Mouse (Mus musculus) heart, adult 8-10 months (tissue): ENCODE results near the gene Gm17651. TPM values are rescaled to one million over a fixed set of nuclear protein-coding genes. Genes with fewer than 3 reads are reported as not detected.

Source experiments
- DNase-seq: peaks from one replicate; pipeline ENCODE4 v3.0.0; 2022; ENCODE audit warnings: low spot score
- total RNA-seq, 4 experiments: library from RNA; stranded (reverse); gene quantifications; 2 replicates each; pipeline ENCODE4 v1.2.4; 2022

The Gm17651 gene
- total RNA-seq, 4 experiments from 2014 or later: not detected

DNA sequence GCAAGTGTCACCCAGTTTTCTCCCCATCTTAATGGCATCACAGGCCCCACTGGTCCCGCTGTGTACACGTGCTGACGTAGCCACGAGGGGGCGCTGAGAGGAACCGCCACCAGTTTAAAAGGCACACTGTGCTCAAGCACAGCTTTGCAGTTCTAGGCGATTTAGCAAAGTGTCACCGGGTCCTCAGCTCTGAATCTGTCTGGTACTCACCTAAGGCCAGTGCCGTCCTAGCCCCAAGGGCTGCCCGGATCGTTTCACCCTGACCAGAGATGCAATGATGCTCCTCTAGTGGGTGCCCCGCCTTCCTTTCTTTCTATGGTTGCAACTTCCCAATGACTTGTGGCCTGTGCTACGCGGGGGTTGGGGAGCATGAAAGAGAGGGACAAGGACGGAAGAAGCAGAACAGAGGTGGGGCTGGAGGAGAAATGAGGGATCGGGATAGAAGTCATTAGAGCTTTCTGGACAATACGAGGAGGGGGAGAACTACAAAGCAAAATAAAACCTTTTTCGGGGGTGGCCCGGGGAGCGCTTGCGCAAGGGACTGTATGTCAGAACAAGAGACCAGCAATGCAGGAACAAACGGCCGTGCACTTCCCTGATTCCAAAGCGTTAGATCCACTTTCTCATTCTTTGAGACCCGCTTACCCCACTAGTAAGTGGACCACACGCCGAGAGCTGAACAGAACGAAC, 6.3 kb upstream of the Gm17651 start:
- DNase-seq: peak; percentile 79

DNA sequence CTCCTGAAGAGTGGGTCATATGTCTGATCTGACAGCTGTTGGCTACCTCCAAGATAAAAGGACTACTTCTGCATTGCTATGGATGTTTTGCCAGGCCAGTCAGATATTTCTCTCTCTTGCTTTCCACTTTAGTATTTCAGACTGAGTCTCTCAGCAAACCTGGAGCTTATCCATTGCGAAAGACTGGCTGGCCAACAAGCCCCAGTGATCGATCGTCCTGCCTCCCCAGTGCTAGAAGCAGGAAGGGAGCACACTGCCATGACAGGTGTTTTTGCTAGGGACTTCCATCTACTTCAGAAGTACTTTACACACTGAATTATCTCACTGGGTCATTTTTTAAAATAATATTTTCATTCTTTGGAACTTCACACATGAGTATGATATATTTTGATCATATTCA, 3.9 kb upstream of the Gm17651 start:
- DNase-seq: no peak

DNA sequence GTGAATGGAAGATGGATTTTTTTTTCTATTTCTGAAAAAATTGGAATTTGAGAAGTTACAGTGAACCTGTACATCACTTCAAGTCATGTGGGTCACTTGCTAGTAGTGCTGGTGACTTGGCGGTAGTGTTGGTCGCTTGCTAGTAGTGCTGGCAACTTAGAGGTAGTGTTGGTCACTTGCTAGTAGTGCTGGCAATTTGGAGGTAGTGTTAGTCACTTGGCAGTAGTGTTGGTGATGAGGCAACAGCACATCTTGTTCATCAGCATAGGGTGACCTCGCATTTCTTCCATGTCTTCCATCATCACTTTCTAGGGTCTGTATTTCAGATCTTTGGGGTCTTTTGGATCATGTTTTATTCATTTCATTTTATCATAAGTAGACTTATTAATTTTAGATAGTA, 1.6 kb upstream of the Gm17651 start:
- DNase-seq: no peak

GRCm38 (mm10) chr3:97667093-97667675, 7.3 kb downstream of the Gm17651 start:
- DNase-seq: no peak

DNA sequence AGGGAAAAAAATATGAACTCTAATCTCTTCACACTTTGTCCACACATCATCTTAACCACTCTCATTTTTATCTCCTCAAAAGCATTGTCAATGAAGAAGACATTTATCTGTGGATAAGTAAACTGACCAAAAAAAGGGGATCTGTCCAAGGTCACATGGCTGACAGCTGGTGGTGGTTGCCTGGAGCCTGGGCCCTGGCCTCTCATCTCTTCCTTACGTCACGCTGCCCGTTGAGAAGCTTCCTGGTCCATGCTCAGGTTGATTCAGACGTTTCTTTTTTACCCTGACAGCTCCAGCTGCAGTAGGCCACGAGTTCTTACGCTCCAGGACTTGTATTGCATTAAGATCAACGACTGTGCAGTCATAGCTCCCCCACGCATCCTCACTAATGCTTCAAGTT, 8.3 kb downstream of the Gm17651 start:
- no peak for DNase-seq

GRCm38 (mm10) chr3:97665525-97665924, 9.0 kb downstream of the Gm17651 start:
- DNase-seq: no peak

- DNase-seq: no peak
Observed at GRCm38 (mm10) chr3:97661206-97661605, 13.3 kb downstream of the Gm17651 start.

DNA sequence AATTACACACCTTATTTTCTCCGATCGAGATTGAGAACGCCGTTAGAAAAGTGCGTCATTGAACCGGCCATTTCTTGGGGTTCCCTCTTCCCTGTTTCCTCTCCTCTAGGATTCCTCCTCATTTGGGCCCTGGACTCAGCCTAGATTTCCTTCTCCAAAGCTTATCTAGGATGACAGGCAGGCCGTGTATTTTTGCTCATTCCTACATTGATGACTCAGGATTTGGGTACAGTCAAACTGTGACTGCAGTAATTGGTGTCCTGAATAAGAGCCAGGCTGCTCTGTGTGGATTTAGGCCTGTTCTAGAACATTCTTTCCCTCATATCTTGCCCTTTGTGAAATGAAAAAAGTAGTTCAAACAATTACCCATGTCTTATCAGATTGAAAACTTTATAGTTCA, 14.7 kb downstream of the Gm17651 start:
- DNase-seq: no peak

DNA sequence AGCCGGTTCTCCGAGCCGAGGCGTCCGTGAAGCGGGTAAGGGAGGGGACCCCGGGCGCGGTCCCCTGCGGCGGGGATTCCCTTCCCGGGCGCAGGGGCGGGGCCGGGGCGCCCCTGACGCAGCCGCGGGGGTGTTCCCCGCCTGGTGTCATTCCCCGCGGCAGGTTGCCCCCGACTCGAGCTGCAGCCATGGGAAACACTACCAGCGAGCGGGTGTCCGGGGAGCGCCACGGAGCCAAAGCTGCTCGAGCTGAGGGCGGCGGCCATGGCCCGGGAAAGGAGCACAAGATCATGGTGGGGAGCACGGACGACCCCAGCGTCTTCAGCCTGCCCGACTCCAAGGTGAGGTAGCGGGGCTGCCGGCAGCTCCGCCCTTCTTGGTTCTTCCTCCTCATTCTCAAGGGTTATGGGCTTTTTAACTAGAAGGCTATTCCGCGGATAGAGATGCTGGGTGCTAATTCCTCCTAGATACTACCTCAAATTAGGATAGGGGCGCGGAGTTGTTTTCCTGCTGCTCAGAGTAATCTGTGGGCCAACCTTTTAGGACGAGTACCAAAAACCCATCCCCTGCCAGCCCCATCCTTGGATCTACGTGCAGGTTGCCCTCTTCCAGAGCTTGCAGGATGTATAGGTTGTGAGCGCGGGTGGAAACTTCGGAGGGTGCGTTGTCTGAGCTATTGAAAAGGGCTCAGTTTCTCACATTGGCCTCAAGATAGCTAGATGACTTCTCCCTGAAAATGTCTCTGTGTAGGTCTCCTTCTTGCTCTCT, 15.9 kb downstream of the Gm17651 start:
- no peak for DNase-seq

GRCm38 (mm10) chr3:97657655-97658411, 16.7 kb downstream of the Gm17651 start, which contains the start of gene Prkab2:
Prkab2 (plus strand) TSS chr3:97658193.
- DNase-seq: peak; percentile 98

DNA sequence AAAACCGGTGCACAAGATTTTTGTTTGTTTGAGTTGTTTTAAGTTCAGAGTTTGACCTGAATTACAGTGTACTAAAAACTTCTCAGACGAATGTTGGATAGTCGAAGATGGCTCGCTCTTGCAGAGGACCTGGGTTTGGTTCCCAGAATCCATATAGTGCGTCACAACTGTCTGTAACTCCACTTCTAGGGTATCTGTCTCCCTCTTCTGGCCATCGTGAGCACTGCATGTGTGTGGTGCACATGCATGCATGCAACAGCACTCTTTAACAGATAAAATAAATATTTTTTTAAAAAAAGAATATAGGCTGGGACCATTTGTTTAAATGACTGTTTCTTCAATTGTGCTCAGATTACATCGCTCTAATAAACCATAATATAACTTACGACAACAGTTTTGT, 19.6 kb downstream of the Gm17651 start:
- no peak for DNase-seq

DNA sequence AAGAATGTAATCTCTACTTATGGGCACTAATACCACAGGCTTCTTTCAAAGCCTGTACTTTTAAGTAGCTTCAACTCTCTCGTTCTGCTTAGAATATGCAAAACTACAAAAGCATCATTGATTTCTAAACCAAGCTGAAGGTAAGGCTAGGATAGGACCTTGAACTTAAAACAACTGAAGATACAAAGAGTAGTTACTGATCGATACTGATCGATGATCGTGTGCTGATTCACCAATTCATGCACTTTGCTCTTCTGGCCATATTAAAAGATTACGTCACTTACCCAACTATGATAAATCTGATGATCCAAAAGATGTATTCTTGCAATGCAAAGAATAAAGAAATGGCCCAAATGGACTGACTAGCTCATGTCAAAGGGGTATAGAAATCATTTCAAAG, 20.7 kb downstream of the Gm17651 start:
- no peak for DNase-seq

DNA sequence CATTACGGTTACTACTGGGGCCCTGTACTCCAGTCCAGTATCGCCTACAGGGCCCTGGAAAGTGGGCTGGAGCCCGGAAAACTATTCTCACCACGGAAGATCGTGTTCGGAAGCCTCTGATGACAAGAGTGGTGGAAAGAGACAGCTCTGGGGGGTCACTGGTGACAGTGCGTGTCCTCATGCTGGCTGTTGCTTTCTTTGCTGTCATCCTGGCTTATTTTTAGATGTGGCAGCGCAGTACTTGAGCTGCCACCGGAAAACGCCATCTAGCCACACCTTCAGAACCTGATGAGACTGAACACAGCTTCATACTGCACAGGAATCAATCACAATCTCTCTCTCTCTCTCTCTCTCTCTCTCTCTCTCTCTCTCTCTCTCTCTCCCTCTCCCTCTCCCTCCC, 22.9 kb downstream of the Gm17651 start:
- no peak for DNase-seq

- no peak for DNase-seq
Observed at GRCm38 (mm10) chr3:97649469-97649868, 25.0 kb downstream of the Gm17651 start.

DNA sequence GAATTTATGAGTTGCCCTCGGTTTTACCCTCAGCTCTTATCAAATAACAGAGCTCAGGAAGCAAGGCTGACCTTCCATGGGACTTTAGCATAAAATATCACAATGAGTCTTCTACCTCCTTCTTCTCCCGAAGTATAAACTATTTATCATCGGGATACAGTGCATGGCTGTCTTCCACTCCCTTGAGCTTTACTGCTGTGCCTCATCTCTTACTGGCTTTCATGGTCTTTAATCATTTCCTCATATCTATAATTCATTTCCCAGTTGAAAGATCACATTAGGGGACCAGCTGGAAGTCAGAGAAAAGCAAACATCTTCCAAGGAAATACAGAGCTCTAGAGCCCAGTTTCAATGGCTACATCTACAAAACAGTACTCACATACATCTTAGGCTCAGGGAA, 25.5 kb downstream of the Gm17651 start:
- no peak for DNase-seq

GRCm38 (mm10) chr3:97648518-97648917, 26.0 kb downstream of the Gm17651 start:
- peak; percentile 58 for DNase-seq

DNA sequence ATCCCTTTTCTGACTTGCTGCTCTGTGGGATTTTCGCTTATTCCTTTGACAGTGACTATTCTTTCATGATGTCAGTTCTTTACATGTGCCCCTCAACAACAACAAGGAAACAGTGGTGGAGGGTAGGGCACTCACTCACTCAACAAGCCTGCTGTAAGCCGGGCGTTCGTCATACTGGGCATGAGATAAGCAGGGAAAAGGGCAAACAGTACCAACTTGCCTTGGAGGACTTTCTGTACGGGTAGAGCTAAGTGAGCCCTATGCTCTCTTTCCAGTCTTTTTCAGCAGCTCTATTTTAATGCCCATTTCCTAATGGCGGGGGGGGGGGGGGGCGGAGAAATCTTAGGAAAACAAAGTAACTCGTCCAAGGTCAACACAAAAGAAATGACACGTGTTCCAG, 32.5 kb downstream of the Gm17651 start:
- DNase-seq: no peak

DNA sequence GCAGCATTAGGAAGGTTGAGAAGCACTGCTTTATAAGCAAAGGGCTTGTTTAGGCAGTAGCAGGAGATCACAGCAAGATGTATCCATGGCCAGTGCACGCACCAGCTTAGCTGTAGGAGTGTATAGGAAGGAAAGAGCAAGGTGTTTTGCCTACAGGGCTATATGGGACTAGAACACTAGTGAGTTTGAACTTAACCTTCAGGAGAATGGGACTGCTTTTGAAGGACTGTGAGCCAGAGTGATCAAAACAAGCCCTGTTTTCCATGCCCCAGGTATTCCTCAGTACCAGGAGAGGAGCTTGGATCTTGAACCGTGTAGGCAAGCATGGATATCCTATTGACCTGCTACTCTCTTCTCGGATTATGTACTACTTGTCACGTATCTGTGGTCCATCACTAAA, 33.1 kb downstream of the Gm17651 start:
- no peak for DNase-seq

GRCm38 (mm10) chr3:97634288-97634761, 40.2 kb downstream of the Gm17651 start:
- DNase-seq: peak; percentile 41

DNA sequence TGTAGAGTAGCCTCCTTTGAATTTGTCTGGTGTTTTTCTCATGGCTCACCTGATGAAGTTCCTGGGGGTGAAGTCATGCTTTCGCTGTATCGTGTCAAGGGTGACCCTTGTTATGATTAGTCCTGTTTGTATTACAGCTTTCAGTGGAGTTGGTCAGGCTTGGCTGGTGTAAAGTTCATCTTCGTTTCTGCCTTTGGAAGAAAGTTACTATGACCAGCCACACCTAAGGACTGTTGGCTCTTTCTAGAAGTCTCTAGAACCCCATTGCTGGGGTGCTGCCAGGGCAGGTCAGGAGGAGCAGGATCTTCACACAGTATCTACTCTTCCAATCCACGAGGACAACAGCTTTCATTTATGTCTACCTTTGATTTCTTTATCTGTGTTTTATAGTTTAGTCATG, 41.0 kb downstream of the Gm17651 start:
- DNase-seq: no peak

DNA sequence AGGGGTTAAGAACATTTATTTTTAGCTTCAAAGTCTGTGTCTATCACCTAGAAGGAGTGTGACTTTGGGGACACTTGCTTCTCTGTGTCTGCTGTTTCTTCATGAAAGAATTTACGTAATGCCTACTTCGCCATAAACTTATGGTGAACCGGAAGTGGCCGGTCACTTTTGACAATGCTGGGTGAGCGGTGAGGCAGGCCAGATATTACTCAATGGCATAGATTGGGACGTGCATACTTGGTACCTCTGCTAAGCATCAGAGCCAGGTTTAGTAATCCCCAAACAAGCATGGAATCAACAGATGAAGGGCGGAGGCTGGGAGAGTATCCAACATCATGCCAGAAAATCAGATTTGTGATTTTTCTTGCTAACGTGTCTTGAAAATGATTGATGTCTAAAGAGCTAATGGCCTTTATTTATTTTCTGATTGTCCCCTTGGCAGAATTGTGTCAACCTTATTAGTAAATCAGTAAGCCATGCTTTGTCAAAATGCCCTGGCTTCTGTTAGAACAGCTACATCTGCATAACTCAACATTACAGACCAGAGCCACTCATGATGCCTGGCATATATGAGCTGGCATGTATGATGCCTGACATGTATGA, 43.1 kb downstream of the Gm17651 start:
- DNase-seq: no peak

GRCm38 (mm10) chr3:97630746-97631145, 43.7 kb downstream of the Gm17651 start:
- DNase-seq: no peak
